Mouse (Mus musculus) bone marrow, adult 2 months (tissue): ENCODE data around the gene Rnf157.

Experiments
- CTCF ChIP-seq: fragments of 200-500 bp; IDR thresholded peaks from 2 replicates; pipeline ENCODE4 v1.5.1; 2011; ENCODE audit warnings: low read length, control low read depth; ENCODE audit not compliant: control insufficient read depth, insufficient read depth
- POLR2A ChIP-seq: fragments of 200-500 bp; IDR thresholded peaks from 2 replicates; pipeline ENCODE4 v1.6.1; 2011; ENCODE audit warnings: low read depth, mild to moderate bottlenecking, control low read depth, low read length, borderline replicate concordance; ENCODE audit not compliant: control insufficient read depth

- no peak for TF ChIP-seq CTCF
- no peak for TF ChIP-seq POLR2A
These were observed 6.1 kb upstream of the Rnf157 start for GRCm38 (mm10) chr11:116418841-116419462.
